Mouse (Mus musculus) embryonic fibroblast, embryonic 13.5 days (primary cell): ENCODE results near the gene Ifngr2. TPM values are rescaled to one million over a fixed set of nuclear protein-coding genes. Genes with fewer than 3 reads are reported as not detected.

Experiments
- H3K27ac ChIP-seq: 2 replicates; pipeline ENCODE4 v1.5.1; 2012; ENCODE audit warnings: low read length, control low read depth, inconsistent platforms; ENCODE audit not compliant: insufficient read depth
- H3K4me1 ChIP-seq: 2 replicates; pipeline ENCODE4 v1.6.1; 2011; ENCODE audit warnings: low read length; ENCODE audit not compliant: control insufficient read depth, insufficient read depth
- H3K4me3 ChIP-seq: 2 replicates; pipeline ENCODE4 v1.5.1; 2011; ENCODE audit warnings: mild to moderate bottlenecking, control low read depth, low read length; ENCODE audit not compliant: insufficient read depth
- CTCF ChIP-seq: IDR thresholded peaks from 2 replicates; pipeline ENCODE4 v1.5.1; 2011; ENCODE audit warnings: mild to moderate bottlenecking, control low read depth, low read length, moderate library complexity, borderline replicate concordance; ENCODE audit not compliant: insufficient read depth
- POLR2A ChIP-seq: IDR thresholded peaks from 2 replicates; pipeline ENCODE4 v1.6.1; 2011; ENCODE audit warnings: low read depth, mild to moderate bottlenecking, control low read depth, low read length, moderate library complexity
- polyA plus RNA-seq: library from polyadenylated mRNA; stranded (reverse); fragments of >200 nt; gene quantifications from 2 replicates; pipeline ENCODE4 v1.2.4, GENCODE M21; 2011; ENCODE audit warnings: low read depth; ENCODE audit not compliant: missing spikeins, insufficient read length

Ifngr2 gene
- polyA plus RNA-seq, 1 experiment: 85.7 TPM

DNA sequence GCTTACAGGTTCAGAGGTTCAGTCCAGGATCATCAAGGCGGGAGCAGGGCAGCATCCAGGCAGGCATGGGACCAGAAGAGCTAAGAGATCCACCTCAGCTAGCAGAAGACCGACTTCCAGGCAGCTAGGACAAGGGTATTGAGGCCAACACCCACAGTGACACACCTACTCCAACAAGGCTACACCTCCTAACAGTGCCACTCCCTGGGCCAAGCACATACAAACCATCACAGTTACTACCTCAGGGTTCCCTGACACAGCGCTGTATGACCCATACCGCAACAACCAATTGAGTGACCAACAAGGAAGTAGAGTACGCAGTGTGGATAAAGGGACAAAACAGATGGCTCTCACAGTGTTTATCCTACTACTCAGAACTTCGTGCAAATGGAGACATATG, 10.5 kb upstream of the Ifngr2 start:
- Histone ChIP-seq H3K4me1 (peaks cover 2% of the 10 kb centered on the region; the same call in 1 of the 2 replicates), H3K4me3 (no peak overlapping the region), H3K27ac (no peak overlapping the region)
- TF ChIP-seq POLR2A (no peak), CTCF (no peak)

- TF ChIP-seq POLR2A (no peak), CTCF (no peak)
- Histone ChIP-seq H3K4me1 (peaks cover 2% of the 10 kb centered on the region; the same call in 1 of the 2 replicates), H3K27ac (no peak overlapping the region), H3K4me3 (no peak overlapping the region)
Measured at GRCm38 (mm10) chr16:91537065-91537464, 9.8 kb upstream of the Ifngr2 start.

DNA sequence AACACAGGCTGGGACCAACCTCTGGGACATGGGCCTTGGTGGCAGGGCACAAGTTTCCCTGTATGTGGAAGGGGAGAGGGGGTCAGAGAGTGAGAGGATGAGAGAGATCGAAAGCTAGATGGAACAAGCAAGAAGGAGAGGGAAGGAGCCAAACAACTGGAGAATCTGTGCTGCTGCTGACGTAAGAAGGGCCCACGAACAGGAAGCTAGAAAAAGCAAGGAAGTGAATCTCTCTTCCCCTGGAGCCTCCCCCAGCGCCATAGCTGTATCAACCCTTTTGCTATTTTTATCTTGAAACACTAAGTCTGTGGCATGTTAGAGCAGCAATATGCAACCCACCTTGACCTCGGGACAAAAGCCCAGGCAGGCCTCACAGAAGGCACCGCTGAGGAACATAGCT, 8.8 kb upstream of the Ifngr2 start:
- Histone ChIP-seq H3K4me1 (peaks cover 2% of the 10 kb centered on the region; the same call in 1 of the 2 replicates), H3K4me3 (no peak overlapping the region), H3K27ac (no peak overlapping the region)
- TF ChIP-seq CTCF (no peak), POLR2A (no peak)

- Histone ChIP-seq H3K4me3 (no peak overlapping the region), H3K27ac (no peak overlapping the region), H3K4me1 (peaks cover 2% of the 10 kb centered on the region; the same call in 1 of the 2 replicates)
Measured at GRCm38 (mm10) chr16:91538513-91538912, 8.4 kb upstream of the Ifngr2 start.

GRCm38 (mm10) chr16:91541573-91542081, 5.2 kb upstream of the Ifngr2 start:
- Histone ChIP-seq H3K4me3 (no peak overlapping the region), H3K4me1 (peaks cover 10% of the 10 kb centered on the region), H3K27ac (no peak overlapping the region)
- TF ChIP-seq CTCF: no peak
- no peak for TF ChIP-seq POLR2A

More at GRCm38 (mm10) chr16:91538513-91538912, 8.4 kb upstream of the Ifngr2 start:
- TF ChIP-seq POLR2A: no peak
- no peak for TF ChIP-seq CTCF

DNA sequence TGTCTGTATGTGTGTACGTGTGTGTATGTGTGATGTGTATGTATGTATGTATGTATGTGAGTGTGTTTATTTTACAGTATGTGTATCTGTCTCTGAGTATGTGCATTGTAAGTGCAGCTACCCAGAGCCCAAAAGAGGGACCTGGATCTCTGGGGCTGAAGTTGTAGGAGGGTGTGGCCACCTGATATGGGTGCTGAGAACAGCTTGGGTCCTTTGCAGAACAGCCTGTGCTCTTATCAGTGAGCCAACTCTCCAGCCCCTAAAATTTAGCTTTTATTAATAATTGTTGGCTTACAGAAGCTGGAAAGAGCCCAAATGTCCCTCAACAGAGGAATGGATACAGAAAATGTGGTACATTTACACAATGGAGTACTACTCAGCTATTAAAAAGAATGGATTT, 3.3 kb upstream of the Ifngr2 start:
- no peak overlapping the region for H3K27ac ChIP-seq
- H3K4me3 ChIP-seq: no peak overlapping the region
- TF ChIP-seq CTCF: no peak
- no peak for TF ChIP-seq POLR2A
- peaks cover 10% of the 10 kb centered on the region; the same call in 1 of the 2 replicates for H3K4me1 ChIP-seq

GRCm38 (mm10) chr16:91545597-91546281, 1.1 kb upstream of the Ifngr2 start:
- peak overlapping the region; percentile 65 for H3K27ac ChIP-seq
- no peak for TF ChIP-seq CTCF
- TF ChIP-seq POLR2A: no peak
- peaks cover 15% of the 10 kb centered on the region for H3K4me1 ChIP-seq
- H3K4me3 ChIP-seq: no peak overlapping the region

GRCm38 (mm10) chr16:91546391-91546835, 459 bp upstream of the Ifngr2 start:
- Histone ChIP-seq H3K4me1 (peaks cover 18% of the 10 kb centered on the region), H3K4me3 (peak overlapping the region; percentile 14; the same call in 1 of the 2 replicates), H3K27ac (peak overlapping the region; percentile 65)
- peak; percentile 40; the same call in 1 of the 2 replicates for TF ChIP-seq POLR2A
- TF ChIP-seq CTCF: no peak

DNA sequence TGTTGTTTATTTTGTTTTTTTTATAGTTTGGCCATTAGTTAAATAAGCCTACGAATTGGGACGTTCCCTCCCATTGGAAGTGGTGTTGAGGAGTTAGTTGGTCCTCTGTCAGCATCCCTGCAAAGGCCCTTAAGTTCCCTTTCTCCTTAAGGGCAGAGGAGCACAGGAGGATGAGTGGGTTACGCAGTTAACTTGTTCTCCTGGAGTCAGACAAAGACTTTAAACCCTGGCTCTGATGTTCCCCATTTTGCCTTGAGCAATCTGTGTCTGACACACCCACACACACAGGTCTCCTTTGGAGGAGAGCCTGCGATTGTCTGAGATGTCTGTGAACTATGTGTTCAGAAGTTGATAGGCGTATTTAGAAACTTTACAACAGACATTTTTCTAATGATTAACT, 1.1 kb downstream of the Ifngr2 start:
- TF ChIP-seq POLR2A (no peak), CTCF (no peak)
- Histone ChIP-seq H3K27ac (0 out of 2 replicates have a peak overlapping the region, but pooled peaks have one; percentile 70), H3K4me1 (peaks cover 26% of the 10 kb centered on the region), H3K4me3 (peak overlapping the region; percentile 96)

DNA sequence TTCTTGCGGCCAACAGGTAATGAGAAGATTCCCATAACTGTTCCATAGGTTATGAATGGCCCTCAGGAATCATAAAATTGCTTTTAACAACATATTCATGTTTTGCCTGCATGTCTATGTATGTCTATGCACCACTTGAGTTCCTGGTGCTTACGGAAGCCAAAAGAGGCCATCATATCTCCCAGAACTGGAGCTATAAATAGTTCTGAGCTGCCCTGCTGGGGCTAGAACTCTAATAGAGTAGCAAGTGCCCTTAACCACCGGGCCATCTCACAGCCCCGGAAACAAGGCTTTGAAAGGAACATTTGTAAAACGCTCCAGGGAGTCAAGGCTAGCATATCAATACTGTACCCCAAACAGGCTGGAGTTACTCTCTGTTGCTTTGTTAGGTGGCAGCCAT, 1.7 kb downstream of the Ifngr2 start:
- TF ChIP-seq CTCF (no peak), POLR2A (no peak)
- H3K27ac ChIP-seq: no peak overlapping the region
- peaks cover 31% of the 10 kb centered on the region for H3K4me1 ChIP-seq
- H3K4me3 ChIP-seq: peak overlapping the region; percentile 50

GRCm38 (mm10) chr16:91548996-91549395, 2.1 kb downstream of the Ifngr2 start:
- H3K4me1 ChIP-seq: peaks cover 32% of the 10 kb centered on the region
- H3K27ac ChIP-seq: no peak overlapping the region
- TF ChIP-seq CTCF (no peak), POLR2A (no peak; the same call in 1 of the 2 replicates)
- H3K4me3 ChIP-seq: peak overlapping the region; percentile 50
